Mouse (Mus musculus) heart, embryonic 13.5 days (tissue): ENCODE data around the gene Kpna7. TPM values are rescaled to one million over a fixed set of nuclear protein-coding genes. Genes with fewer than 3 reads are reported as not detected.

Experiments used
- ATAC-seq: fragments of 200-750 bp; cut with Nextera tagmentation; 2 replicates; pipeline ENCODE4 v1.8.0; 2017; ENCODE audit warnings: moderate TSS enrichment; ENCODE audit not compliant: insufficient number of reproducible peaks, low FRiP score, low TSS enrichment; ENCODE audit errors: extremely low read depth
- H3K27ac ChIP-seq: fragments of 300-500 bp; sonication (generic); replicated peaks from 2 replicates; pipeline ENCODE4 v1.5.1; 2015; ENCODE audit warnings: moderate library complexity, mild to moderate bottlenecking, inconsistent platforms
- H3K27me3 ChIP-seq: fragments of 300-500 bp; sonication (generic); replicated peaks from 2 replicates; pipeline ENCODE4 v1.6.1; 2015; ENCODE audit warnings: mild to moderate bottlenecking, inconsistent platforms
- H3K36me3 ChIP-seq: fragments of 300-500 bp; sonication (generic); 2 replicates; pipeline ENCODE4 v1.6.1; 2015; ENCODE audit warnings: mild to moderate bottlenecking, inconsistent platforms
- H3K4me1 ChIP-seq: fragments of 300-500 bp; sonication (generic); 2 replicates; pipeline ENCODE4 v1.6.1; 2015; ENCODE audit warnings: inconsistent platforms
- H3K4me2 ChIP-seq: fragments of 300-500 bp; sonication (generic); 2 replicates; pipeline ENCODE4 v1.6.1; 2015; ENCODE audit warnings: inconsistent platforms, mild to moderate bottlenecking, moderate library complexity
- H3K4me3 ChIP-seq: fragments of 300-500 bp; sonication (generic); 2 replicates; pipeline ENCODE4 v1.5.1; 2015; ENCODE audit warnings: moderate library complexity, mild to moderate bottlenecking, inconsistent platforms
- H3K9ac ChIP-seq: fragments of 300-500 bp; sonication (generic); 2 replicates; pipeline ENCODE4 v1.6.1; 2015; ENCODE audit warnings: inconsistent platforms, mild to moderate bottlenecking, moderate library complexity
- H3K9me3 ChIP-seq: fragments of 300-500 bp; sonication (generic); 2 replicates; pipeline ENCODE4 v1.6.1; 2016; ENCODE audit warnings: inconsistent platforms
- WGBS: fragments of 180-500 bp; shearing (Covaris S2); methylation state at CpG from one replicate; pipeline ENCODE4 v1.1.7; 2015; ENCODE audit warnings: mixed read lengths; 5-methylcytosine and 5-hydroxymethylcytosine counted together
- polyA plus RNA-seq: library from polyadenylated mRNA; unstranded; fragments of >200 nt; fragmentation: Nextera tagmentation; extraction: Ambion mirVana; gene quantifications from 2 replicates; pipeline ENCODE4 v1.2.1, GENCODE M21; 2015

Gene Kpna7
- polyA plus RNA-seq, 1 experiment from 2014 or later = not detected

DNA sequence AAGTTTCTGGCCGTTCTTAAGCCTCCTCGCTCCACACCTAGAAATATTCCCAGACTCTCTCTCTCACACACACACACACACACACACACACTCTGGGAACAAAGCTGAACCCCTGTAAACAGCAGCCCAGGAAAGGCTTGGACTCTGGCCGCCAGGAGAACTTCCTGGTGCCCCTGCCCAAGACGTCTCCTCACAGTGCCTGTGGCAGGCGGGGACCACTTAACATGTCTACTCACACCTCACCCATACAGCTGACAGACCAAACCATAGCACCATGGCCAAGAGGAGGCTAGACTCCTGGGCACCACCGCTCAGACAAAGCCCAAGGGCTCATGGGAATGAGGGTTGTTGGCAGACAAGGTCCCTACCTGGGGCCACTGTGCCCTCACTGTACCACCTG lies 140.5 kb downstream of the Kpna7 start:
- Histone ChIP-seq H3K9ac (peak overlapping the region; percentile 33; the same call in 1 of the 2 replicates), H3K36me3 (no peaks in the 10 kb centered on the region), H3K4me1 (peaks cover 61% of the 10 kb centered on the region), H3K4me3 (no peak overlapping the region), H3K9me3 (no peaks in the 10 kb centered on the region), H3K4me2 (no peak overlapping the region), H3K27me3 (no peaks in the 10 kb centered on the region), H3K27ac (no peak overlapping the region)
- 52% methylated on average over 6 of the region's 6 CpGs for WGBS
- no peak for ATAC-seq

DNA sequence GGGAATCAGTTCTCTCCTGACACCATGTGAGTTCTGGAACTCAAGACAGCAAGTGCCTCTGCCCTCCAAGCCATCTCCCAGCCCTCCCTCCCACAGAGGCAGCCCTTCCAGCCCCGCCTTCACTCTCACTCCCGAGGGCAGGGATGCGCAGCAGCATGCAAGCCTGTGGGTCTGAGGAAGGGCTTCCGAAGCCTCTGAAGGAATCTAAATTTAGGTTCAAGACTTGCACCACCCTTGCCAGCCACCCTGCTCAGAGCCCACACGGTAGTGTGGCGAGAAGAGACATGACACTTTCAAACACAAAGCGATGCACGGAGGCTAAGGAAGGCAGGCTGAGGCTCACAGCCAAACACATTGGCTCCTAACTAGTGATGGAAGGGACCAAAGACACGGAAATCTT lies 141.4 kb downstream of the Kpna7 start:
- Histone ChIP-seq H3K36me3 (no peaks in the 10 kb centered on the region), H3K4me2 (no peak overlapping the region), H3K9me3 (no peaks in the 10 kb centered on the region), H3K9ac (no peak overlapping the region), H3K27me3 (no peaks in the 10 kb centered on the region), H3K4me1 (peaks cover 62% of the 10 kb centered on the region), H3K4me3 (no peak overlapping the region), H3K27ac (no peak overlapping the region)
- 40% methylated on average over 9 of the region's 9 CpGs for WGBS
- no peak for ATAC-seq

DNA sequence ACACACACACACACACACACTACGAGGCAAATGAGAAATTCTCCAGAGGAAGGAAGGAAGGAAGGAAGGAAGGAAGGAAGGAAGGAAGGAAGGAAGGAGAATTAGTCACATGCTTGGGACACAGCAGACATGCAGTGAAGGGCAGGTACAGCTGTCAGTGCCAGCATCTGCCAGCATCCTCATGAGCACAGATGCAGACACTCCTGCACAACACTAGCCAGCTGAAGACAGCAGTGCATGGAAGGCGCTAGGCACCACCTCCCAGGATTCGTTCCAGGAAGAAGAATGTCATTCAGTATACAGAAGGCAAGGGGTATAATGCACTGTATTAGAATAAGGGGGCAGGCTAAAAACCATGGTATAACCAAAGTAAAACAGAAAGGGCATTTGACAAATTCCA lies 142.9 kb downstream of the Kpna7 start:
- Histone ChIP-seq H3K27ac (no peak overlapping the region), H3K36me3 (no peaks in the 10 kb centered on the region), H3K9ac (no peak overlapping the region), H3K9me3 (no peaks in the 10 kb centered on the region), H3K4me1 (peaks cover 67% of the 10 kb centered on the region), H3K4me3 (no peak overlapping the region), H3K27me3 (no peaks in the 10 kb centered on the region), H3K4me2 (no peak overlapping the region)
- no peak for ATAC-seq
- 42% methylated on average over 3 of the region's 3 CpGs for WGBS

DNA sequence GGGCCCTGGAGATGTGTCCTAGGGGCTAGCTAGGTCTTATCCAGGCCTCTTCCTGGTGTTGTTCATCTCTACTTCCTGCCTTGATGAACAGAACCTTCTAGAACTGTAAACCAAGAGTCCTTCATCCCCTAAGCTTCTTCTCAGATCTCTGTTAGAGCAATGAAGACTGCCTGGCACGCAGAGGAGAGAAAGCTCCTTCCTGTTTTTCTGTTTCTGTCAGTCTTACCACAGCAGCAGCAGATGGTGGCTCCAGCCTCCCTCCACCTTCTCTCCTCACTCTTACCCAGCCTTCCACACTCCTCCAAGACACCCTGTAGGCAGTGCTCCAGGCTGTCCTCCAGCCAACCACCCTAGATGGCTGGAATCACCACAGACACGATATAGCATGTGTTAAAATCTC lies 146.5 kb downstream of the Kpna7 start:
- Histone ChIP-seq H3K4me3 (no peak overlapping the region), H3K36me3 (no peaks in the 10 kb centered on the region), H3K27me3 (no peaks in the 10 kb centered on the region), H3K9me3 (no peaks in the 10 kb centered on the region), H3K27ac (no peak overlapping the region), H3K9ac (no peak overlapping the region), H3K4me2 (no peak overlapping the region), H3K4me1 (peaks cover 78% of the 10 kb centered on the region)
- 60% methylated on average over 2 of the region's 2 CpGs for WGBS
- ATAC-seq = no peak

Other genes with a start within 250 kb of the Kpna7 start
- gene Smurf1, start 118.2 kb downstream of the Kpna7 start, polyA plus RNA-seq = 12.1 and 12.4 TPM in 2 replicates
- not detected in 2 replicates for gene Gm4871, start 51.3 kb downstream of the Kpna7 start, polyA plus RNA-seq
- not detected in 2 replicates for gene 1700018F24Rik, start 41.0 kb downstream of the Kpna7 start, polyA plus RNA-seq
- 92.3 and 99.2 TPM in 2 replicates for gene Arpc1a, start 200 bp downstream of the Kpna7 start, polyA plus RNA-seq
- gene Arpc1b, start 30.2 kb upstream of the Kpna7 start, polyA plus RNA-seq = 221 and 234 TPM in 2 replicates
- gene Pdap1, start 56.2 kb upstream of the Kpna7 start, polyA plus RNA-seq = 62.4 and 62.6 TPM in 2 replicates
- gene Bud31, start 56.3 kb upstream of the Kpna7 start, polyA plus RNA-seq = 135 and 150 TPM in 2 replicates
- 11.6 and 11.8 TPM in 2 replicates for gene Ptcd1, start 83.1 kb upstream of the Kpna7 start, polyA plus RNA-seq
- gene Cpsf4, start 83.2 kb upstream of the Kpna7 start, polyA plus RNA-seq = 27.4 and 28.8 TPM in 2 replicates
- 1,195 and 1,380 TPM in 2 replicates for gene Atp5j2, start 108.0 kb upstream of the Kpna7 start, polyA plus RNA-seq
- gene Zkscan14, start 117.8 kb upstream of the Kpna7 start, polyA plus RNA-seq = 6.8 and 6.9 TPM in 2 replicates
- 9.5 and 10.9 TPM in 2 replicates for gene Zkscan5, start 120.5 kb upstream of the Kpna7 start, polyA plus RNA-seq
- 26.0 and 30.0 TPM in 2 replicates for gene Zfp655, start 147.7 kb upstream of the Kpna7 start, polyA plus RNA-seq
- gene Zscan25, start 196.5 kb upstream of the Kpna7 start, polyA plus RNA-seq = 0.32 and 0.48 TPM in 2 replicates